Mouse (Mus musculus) thymus, adult 2 months (tissue): ENCODE measurements around the gene Akr1c12.

Source experiments
- CTCF ChIP-seq: fragments of 200-500 bp; IDR thresholded peaks from 2 replicates; pipeline ENCODE4 v1.5.1; 2012; ENCODE audit warnings: mild to moderate bottlenecking, control low read depth, low read length, moderate library complexity, borderline replicate concordance; ENCODE audit not compliant: control insufficient read depth, poor library complexity, insufficient read depth; ENCODE audit errors: extremely low read depth
- POLR2A ChIP-seq: fragments of 200-500 bp; IDR thresholded peaks from 2 replicates; pipeline ENCODE4 v1.6.1; 2012; ENCODE audit warnings: mild to moderate bottlenecking, low read length, control low read depth, moderate library complexity; ENCODE audit not compliant: control insufficient read depth, poor library complexity, insufficient read depth; ENCODE audit errors: extremely low read depth

GRCm38 (mm10) chr13:4264612-4265011 lies 14.6 kb downstream of the Akr1c12 start:
- TF ChIP-seq CTCF, result no peak
- TF ChIP-seq POLR2A, result no peak
